Mouse (Mus musculus): Measurements from ENCODE around the gene Prom2. TPM values are rescaled to one million over a fixed set of nuclear protein-coding genes. Genes with fewer than 3 reads are reported as not detected.

Gene Prom2
- not detected in 2 replicates for polyA plus RNA-seq (2015; fragmentation: Nextera tagmentation; extraction: Ambion mirVana)

DNA sequence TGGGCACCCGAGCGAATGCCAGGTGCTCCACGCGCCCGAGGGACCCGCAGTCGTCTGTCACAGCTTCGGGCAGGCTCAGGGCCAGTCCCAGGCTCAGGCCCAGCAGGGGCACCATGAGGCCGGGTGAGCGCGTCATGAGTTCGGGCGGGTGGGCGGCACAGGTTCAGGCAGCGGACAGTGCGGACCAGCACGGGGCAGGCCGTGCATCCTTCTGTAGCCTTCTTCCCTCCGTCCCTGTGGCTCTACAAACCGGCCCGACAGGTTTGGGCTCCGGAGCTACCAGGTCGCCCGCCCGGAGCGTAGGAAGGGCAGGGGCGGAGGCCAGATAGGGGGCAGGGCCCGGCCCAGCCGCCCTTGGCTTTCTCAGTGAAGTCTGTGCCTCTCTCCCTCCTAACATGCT, at the start of gene Prom2:
TSS of gene Prom2 (minus strand) at position 283 of the 400 bp plus-strand sequence.
- ATAC-seq, result no peak
- peak within 1 kb of the TSS; percentile 18; the same call in 1 of the 2 replicates for H3K4me3 ChIP-seq

GRCm38 (mm10) chr2:127590840-127591239, 49.6 kb upstream of the Prom2 start:
- Histone ChIP-seq H3K4me1 (peaks cover 20% of the 10 kb centered on the region), H3K9ac (no peak overlapping the region), H3K27ac (no peak overlapping the region), H3K27me3 (0 out of 2 replicates have a peak, but pooled peaks cover 2% of the 10 kb centered on the region), H3K36me3 (ENCODE audit: poor library complexity, severe bottlenecking) (peaks cover 50% of the 10 kb centered on the region), H3K4me2 (no peak overlapping the region), H3K9me3 (replicated peaks) (no peaks in the 10 kb centered on the region), H3K4me3 (no peak overlapping the region)
- WGBS, result 82% methylated on average over 4 of the region's 4 CpGs
- no peak for ATAC-seq

More for the DNA sequence above, at the start of gene Prom2:
- WGBS, result 7% methylated on average over 29 of the region's 29 CpGs
- no peak within 1 kb of the TSS for H3K9ac ChIP-seq
- peaks cover 76% of the 10 kb centered on the region for H3K27me3 ChIP-seq
- H3K36me3 ChIP-seq (ENCODE audit: poor library complexity, severe bottlenecking), result no peaks in the 10 kb centered on the region
- no peaks in the 10 kb centered on the region for H3K9me3 ChIP-seq (replicated peaks)
- no peak within 1 kb of the TSS for H3K27ac ChIP-seq
- peaks cover 6% of the 10 kb centered on the region for H3K4me1 ChIP-seq
- H3K4me2 ChIP-seq, result peak within 1 kb of the TSS; percentile 33

DNA sequence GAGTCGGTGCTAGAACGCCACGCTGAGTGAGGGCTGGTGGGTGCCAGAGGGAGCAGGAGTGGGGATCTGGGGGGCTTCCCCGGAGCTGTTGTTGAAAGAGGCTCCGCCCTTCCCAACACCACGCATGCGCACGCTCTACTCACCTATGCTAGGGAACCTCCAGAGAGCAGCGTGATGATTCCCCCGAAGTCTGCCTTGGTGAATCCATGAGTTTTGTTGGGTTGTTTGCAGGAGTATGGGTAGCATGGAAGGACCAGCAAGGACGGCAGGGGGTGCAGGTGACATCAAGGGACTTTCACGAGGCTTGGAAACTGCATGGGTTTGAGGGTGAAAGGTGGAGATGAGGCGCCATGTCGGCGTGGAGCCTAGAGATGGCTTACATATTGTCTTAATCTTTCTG, 48.9 kb upstream of the Prom2 start:
- no peaks in the 10 kb centered on the region for H3K9me3 ChIP-seq (replicated peaks)
- H3K27me3 ChIP-seq, result 0 out of 2 replicates have a peak, but pooled peaks cover 3% of the 10 kb centered on the region
- no peak for ATAC-seq
- no peak overlapping the region for H3K4me2 ChIP-seq
- H3K4me3 ChIP-seq, result no peak overlapping the region
- 86% methylated on average over 15 of the region's 15 CpGs for WGBS
- no peak overlapping the region for H3K27ac ChIP-seq
- H3K36me3 ChIP-seq (ENCODE audit: poor library complexity, severe bottlenecking), result peaks cover 44% of the 10 kb centered on the region
- no peak overlapping the region for H3K9ac ChIP-seq
- H3K4me1 ChIP-seq, result peaks cover 20% of the 10 kb centered on the region

DNA sequence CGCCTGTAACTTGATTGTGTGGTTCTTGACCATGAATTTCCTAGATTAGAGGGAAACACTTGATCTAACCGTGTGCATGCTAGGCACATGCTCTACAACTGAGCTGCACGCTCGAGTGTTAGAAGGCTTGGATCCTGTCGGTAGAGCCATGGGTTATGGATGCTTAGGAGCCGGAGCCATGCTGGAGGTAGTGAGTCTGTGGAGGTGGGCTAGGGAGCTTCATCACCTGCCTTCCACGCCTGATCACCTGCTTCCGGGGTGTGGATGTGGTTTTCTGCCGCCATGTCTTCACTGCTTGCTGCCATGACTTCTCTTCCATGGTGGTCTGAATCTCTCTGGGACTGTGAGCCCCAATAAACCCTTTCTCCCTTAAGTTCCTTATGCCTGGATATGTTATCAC, 47.6 kb upstream of the Prom2 start:
- H3K27me3 ChIP-seq, result 0 out of 2 replicates have a peak, but pooled peaks cover 3% of the 10 kb centered on the region
- no peaks in the 10 kb centered on the region for H3K9me3 ChIP-seq (replicated peaks)
- peaks cover 26% of the 10 kb centered on the region for H3K4me1 ChIP-seq
- no peak for ATAC-seq
- H3K27ac ChIP-seq, result no peak overlapping the region
- peaks cover 30% of the 10 kb centered on the region for H3K36me3 ChIP-seq (ENCODE audit: poor library complexity, severe bottlenecking)
- 0 out of 2 replicates have a peak overlapping the region, but pooled peaks have one; percentile 3 for H3K4me2 ChIP-seq
- no peak overlapping the region for H3K4me3 ChIP-seq
- 89% methylated on average over 9 of the region's 9 CpGs for WGBS
- 0 out of 2 replicates have a peak overlapping the region, but pooled peaks have one; percentile 83 for H3K9ac ChIP-seq

- H3K9ac ChIP-seq, result peak overlapping the region; percentile 83
- peak overlapping the region; percentile 93 for H3K4me3 ChIP-seq
- peak overlapping the region; percentile 90; the same call in 1 of the 2 replicates for H3K27ac ChIP-seq
- H3K4me2 ChIP-seq, result peak overlapping the region; percentile 86
- no peaks in the 10 kb centered on the region for H3K9me3 ChIP-seq (replicated peaks)
- peaks cover 33% of the 10 kb centered on the region for H3K4me1 ChIP-seq
- 0 out of 2 replicates have a peak, but pooled peaks cover 3% of the 10 kb centered on the region for H3K27me3 ChIP-seq
- WGBS, result under 1% methylated on average over 22 of the region's 22 CpGs
- no peak for ATAC-seq
- H3K36me3 ChIP-seq (ENCODE audit: poor library complexity, severe bottlenecking), result peaks cover 19% of the 10 kb centered on the region
These were observed 46.2 kb upstream of the Prom2 start for GRCm38 (mm10) chr2:127587514-127587844.

DNA sequence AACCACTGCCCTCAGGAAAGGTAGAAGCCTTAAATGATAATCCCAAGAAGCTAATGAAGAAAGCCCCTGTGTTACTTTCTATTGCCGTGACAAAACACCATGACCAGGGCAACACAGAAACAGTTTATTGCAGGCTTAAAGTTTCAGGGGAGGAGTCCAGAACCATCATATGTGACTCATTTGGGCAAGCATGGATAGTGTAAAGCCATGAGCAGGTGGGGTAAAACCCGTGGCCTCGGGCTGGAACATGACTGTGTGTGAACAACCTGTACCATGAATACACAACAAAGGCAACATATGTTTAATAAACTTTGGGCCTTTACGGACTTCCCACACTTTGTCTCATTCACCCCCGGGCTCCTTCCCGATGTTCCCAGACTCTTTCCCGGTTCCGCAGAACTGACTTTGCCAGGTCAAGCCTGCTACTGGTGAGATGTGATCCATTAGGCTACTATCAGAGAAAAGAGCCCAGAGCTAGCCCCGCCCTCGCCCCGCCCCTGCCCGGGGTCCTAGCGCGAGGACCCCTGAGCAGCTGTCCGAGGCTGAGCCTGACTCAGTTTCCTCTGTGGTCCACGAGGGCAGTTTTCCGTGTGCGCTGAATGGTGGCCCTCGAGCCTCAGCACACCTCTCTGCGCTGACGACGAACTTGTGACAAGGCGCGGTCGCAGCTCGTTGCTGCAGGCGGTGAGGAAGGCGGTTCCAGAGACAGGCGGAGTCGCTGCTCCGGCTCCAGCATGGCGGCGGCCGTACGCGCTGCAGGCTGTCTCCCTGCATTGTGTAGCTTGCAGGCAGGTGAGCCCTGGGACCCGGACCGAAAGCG, 45.6 kb upstream of the Prom2 start, which contains the start of the genes Zfp661 and Mrps5:
TSS of gene Zfp661 (minus strand) at position 401 of the 820 bp plus-strand sequence.
TSS of gene Mrps5 (plus strand) at position 529 of the 820 bp plus-strand sequence.
- 6% methylated on average over 39 of the region's 39 CpGs for WGBS
- Histone ChIP-seq H3K27me3 (0 out of 2 replicates have a peak, but pooled peaks cover 3% of the 10 kb centered on the region), H3K36me3 (ENCODE audit: poor library complexity, severe bottlenecking) (peaks cover 13% of the 10 kb centered on the region), H3K4me1 (peaks cover 33% of the 10 kb centered on the region), H3K27ac (peak within 1 kb of the TSS; percentile 90), H3K4me3 (peak within 1 kb of the TSS; percentile 93), H3K9me3 (replicated peaks) (no peaks in the 10 kb centered on the region), H3K4me2 (peak within 1 kb of the TSS; percentile 86), H3K9ac (peak within 1 kb of the TSS; percentile 83)
- peak; percentile 89 for ATAC-seq

DNA sequence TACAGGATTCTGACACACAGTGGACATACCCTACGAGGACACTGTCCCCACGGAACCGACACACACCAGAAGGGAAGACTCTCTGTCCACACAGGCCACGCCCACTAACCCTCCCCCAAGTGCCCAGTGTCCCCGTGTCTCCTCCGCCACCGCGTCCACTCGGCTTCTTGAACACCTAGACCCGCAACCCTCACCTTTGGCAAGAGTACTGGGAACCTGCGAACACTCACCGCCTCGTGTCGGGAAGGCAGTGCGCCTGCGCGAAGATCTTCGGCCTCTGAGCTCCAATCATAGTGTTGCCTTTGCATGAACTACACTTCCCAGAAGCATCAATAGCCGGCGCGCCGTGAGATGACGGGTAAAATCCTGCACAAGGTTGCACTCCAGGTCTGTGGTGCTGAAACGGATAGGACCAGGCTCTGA, 43.2 kb upstream of the Prom2 start:
- Histone ChIP-seq H3K9ac (peak overlapping the region; percentile 76), H3K27me3 (0 out of 2 replicates have a peak, but pooled peaks cover 3% of the 10 kb centered on the region), H3K4me3 (peak overlapping the region; percentile 73), H3K9me3 (replicated peaks) (no peaks in the 10 kb centered on the region), H3K27ac (no peak overlapping the region), H3K36me3 (ENCODE audit: poor library complexity, severe bottlenecking) (peaks cover 9% of the 10 kb centered on the region; the same call in 1 of the 2 replicates), H3K4me1 (peaks cover 33% of the 10 kb centered on the region), H3K4me2 (peak overlapping the region; percentile 81)
- WGBS, result under 1% methylated on average over 24 of the region's 24 CpGs
- ATAC-seq, result peak; percentile 86

DNA sequence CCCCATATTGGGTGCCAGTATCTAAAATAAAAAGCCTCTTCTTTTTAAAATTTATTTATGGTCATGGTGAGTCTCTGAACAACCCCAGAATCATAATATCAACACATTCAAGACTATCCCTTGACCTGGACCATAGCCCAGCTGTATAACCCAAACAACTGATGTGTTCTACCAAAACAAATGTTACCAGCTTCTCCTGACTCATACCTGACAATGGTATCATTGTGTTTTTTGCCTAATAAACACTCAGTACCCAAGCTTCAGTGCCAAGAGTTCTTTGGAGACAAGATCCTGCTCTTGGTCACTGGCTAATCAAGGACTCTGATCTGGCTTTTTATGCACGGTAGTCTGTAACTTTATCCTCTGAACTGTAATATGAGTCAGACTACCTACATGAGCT, 32.1 kb upstream of the Prom2 start:
- Histone ChIP-seq H3K9me3 (replicated peaks) (0 out of 2 replicates have a peak, but pooled peaks cover 8% of the 10 kb centered on the region), H3K4me3 (no peak overlapping the region), H3K36me3 (ENCODE audit: poor library complexity, severe bottlenecking) (peaks cover 29% of the 10 kb centered on the region), H3K9ac (no peak overlapping the region), H3K4me2 (no peak overlapping the region), H3K27me3 (0 out of 2 replicates have a peak, but pooled peaks cover 4% of the 10 kb centered on the region), H3K4me1 (no peaks in the 10 kb centered on the region), H3K27ac (no peak overlapping the region)
- ATAC-seq, result no peak
- WGBS, result 87% methylated on average over 1 of the region's 1 CpGs

DNA sequence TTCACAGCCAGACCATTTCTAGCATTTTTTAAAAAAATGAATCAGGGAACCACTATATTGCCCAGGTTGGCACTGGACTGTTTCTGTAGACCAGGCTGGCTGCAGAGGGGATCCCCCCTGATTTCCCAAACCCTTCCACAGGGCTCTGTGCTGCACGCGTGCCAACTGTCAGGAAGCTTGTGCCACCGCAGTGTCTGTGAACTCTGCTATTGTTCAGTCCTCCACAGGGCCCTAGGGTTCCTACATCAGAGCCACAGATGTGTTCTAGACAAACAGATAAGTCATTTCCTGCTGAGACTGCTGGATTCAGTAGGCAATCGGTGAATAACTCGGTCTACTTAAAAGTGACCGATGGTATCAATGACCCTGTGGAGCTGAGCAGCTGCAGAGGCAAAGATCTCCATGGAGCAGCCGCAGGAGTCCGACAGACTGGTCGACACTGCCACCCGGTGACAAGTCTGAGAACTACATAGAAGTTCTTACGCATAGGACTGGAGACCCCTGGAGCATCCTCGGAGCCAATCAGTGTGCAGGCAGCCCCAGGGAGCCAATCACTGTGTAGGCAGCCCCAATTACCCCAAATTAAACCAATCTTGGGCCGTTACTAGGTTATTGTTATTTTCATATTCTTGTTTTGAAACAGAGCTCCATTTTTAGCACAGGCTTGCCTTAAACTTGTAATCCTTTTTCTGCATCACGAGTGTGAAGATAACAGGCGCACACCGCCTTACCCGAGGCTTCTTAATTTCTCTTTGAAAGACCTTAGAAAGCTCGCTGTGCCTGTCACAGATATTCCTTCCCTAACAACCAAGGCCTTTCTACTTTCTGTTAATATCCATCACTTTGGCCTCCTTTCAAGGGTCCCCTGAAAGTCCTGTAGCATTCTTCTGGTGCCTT, 18.1 kb upstream of the Prom2 start:
- 17% methylated on average over 18 of the region's 18 CpGs for WGBS
- Histone ChIP-seq H3K27ac (0 out of 2 replicates have a peak overlapping the region, but pooled peaks have one; percentile 11), H3K4me3 (peak overlapping the region; percentile 28), H3K9ac (0 out of 2 replicates have a peak overlapping the region, but pooled peaks have one; percentile 18), H3K4me2 (peak overlapping the region; percentile 50), H3K4me1 (peaks cover 6% of the 10 kb centered on the region; the same call in 1 of the 2 replicates), H3K27me3 (peaks cover 33% of the 10 kb centered on the region), H3K9me3 (replicated peaks) (no peaks in the 10 kb centered on the region), H3K36me3 (ENCODE audit: poor library complexity, severe bottlenecking) (no peaks in the 10 kb centered on the region)
- ATAC-seq, result peak; percentile 100

DNA sequence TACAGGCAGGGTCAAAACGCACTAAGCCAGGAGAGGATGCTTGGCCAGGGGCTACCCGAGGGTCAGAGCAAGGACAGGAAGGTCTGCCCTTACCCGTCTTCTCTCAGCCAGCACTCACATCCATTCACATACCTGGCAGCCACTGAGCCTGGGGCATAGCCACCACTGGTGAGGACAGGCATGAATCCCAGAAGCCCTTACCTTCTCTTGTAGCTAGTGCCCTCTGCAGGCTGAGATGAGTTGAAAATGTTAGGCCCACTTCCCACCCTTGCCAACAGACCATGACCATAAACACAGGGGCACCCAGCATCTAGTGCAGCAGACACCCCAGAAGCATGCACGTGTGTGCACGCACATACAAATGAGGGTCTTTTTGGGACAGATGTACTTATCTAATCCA, 9.8 kb upstream of the Prom2 start:
- H3K9ac ChIP-seq, result no peak overlapping the region
- H3K27me3 ChIP-seq, result peaks cover 9% of the 10 kb centered on the region
- H3K4me1 ChIP-seq, result no peaks in the 10 kb centered on the region
- peak; percentile 43; the same call in 1 of the 2 replicates for ATAC-seq
- whole genome bisulfite sequencing, result 57% methylated on average over 5 of the region's 5 CpGs
- H3K27ac ChIP-seq, result no peak overlapping the region
- H3K9me3 ChIP-seq (replicated peaks), result no peaks in the 10 kb centered on the region
- no peak overlapping the region for H3K4me3 ChIP-seq
- no peak overlapping the region for H3K4me2 ChIP-seq
- no peaks in the 10 kb centered on the region for H3K36me3 ChIP-seq (ENCODE audit: poor library complexity, severe bottlenecking)

DNA sequence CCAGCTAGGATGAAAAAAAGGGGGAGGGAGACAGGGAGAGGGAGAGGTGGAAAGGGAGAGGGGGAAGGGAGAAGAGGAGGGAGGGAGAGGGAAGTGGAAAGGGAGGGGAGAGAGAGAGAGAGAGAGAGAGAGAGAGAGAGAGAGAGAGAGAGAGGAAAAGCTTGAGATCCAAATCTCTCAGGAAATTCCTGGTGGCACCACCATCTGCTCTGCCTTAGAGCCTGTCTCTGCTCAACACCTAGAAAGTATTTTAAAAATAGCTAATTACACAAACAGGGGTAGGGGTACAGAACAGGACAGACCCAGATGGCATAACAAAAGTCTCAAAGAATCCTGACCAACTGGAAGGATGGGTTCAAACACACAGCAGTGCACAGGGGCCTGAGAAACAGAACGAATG, 9.2 kb upstream of the Prom2 start:
- Histone ChIP-seq H3K9me3 (replicated peaks) (no peaks in the 10 kb centered on the region), H3K27ac (no peak overlapping the region)

More for the DNA sequence above, 9.2 kb upstream of the Prom2 start:
- H3K4me1 ChIP-seq, result no peaks in the 10 kb centered on the region
- H3K9ac ChIP-seq, result no peak overlapping the region
- no peak for ATAC-seq
- H3K4me3 ChIP-seq, result no peak overlapping the region
- 70% methylated on average over 1 of the region's 1 CpGs for WGBS
- peaks cover 9% of the 10 kb centered on the region for H3K27me3 ChIP-seq
- H3K36me3 ChIP-seq (ENCODE audit: poor library complexity, severe bottlenecking), result no peaks in the 10 kb centered on the region
- no peak overlapping the region for H3K4me2 ChIP-seq
